Mouse (Mus musculus): ENCODE data around the gene H2-Eb1. TPM values are rescaled to one million over a fixed set of nuclear protein-coding genes. Genes with fewer than 3 reads are reported as not detected.

Gene H2-Eb1
- 257 and 334 TPM in 2 replicates for polyA plus RNA-seq (2012; rRNA removed; ENCODE audit: low replicate concordance)

DNA sequence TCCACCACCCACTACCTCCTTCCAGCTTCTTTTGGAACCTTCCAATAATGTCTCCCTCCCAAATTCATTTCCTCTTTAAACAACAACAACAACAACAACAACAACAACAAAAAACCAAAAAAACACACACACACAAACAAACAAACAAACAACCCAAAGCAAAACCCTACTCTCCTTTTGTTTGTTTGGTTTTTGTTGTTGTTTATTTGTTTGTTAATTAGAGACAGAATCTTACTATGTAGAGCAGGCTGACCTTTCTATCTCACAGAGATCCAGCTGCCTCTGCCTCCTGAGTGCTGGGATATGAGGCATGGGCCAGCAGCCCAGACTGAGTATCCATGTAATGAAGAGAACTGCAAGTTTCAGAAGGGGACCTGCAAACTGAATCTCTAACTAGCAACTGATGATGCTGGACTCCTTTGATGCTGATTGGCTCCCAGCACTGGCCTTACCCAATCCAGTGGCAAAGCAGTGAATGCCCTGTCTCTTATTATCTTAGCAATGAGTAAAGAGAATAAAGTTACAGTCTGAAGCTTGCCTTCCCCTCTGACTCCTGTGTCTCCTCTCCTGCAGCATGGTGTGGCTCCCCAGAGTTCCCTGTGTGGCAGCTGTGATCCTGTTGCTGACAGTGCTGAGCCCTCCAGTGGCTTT lies at the start of gene H2-Eb1:
Gene H2-Eb1, plus strand, starts transcription at position 488 of the 651 bp plus-strand sequence.

DNA sequence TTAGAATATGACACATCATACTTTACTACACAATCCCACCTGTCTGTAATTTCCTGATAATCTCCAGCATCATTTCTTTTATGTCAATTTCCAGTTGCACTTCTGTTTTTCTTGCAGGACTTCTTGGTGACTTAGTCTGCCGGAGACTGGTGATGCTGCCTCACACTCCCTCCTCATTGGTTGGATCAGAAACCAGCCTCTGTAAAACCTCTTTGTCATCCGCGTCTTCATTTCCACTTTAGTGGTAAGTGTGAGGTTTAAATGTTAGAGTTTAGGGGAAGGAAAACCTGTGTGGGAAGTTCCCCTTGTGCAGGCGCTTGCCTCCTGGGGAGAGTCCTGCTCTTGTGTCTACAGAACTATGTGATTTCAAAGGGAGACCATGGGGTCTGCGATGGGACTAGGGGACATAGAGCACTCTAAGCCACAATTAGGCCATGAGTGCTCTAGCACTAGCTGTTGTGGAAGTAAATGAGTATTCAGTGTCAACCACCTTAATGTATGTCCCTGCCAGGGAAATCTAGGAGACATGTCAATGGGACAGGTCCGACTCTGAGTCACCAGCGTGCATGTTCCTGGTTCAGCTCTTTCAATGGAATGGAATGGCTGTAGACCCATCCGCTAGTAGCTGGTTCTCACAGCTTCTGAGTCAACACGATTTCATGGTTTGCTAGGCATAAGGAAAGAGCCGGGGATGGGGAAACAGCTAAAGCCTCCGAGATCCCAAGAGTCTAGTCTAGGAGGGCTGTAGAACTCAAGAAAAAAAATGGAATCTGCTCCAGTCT lies 47.9 kb upstream of the H2-Eb1 start, which contains the start of gene H2-Ab1:
Gene H2-Ab1, plus strand, starts transcription at position 96 of the 782 bp plus-strand sequence.

DNA sequence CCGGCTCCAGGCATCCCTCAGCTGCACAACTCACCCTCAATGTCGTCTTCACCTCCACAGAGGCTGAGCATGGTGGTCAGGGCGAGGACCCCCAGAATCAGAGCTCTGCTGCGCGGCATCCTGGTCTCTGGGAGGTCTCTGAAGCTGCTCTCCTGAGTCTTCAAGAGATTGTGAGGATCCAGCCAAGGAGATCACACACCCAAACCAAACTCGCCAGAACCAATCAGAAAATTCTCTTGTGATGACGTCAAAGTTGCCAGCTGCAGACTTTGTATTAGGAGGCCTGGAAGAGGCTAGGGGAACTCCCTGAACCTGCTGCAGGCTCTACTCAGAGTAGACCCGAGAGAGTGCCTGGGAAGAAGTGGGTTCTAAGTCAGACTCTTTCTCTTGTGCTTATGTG lies 18.0 kb upstream of the H2-Eb1 start, which contains the start of gene H2-Aa:
Gene H2-Aa, minus strand, starts transcription at position 176 of the 400 bp plus-strand sequence.

DNA sequence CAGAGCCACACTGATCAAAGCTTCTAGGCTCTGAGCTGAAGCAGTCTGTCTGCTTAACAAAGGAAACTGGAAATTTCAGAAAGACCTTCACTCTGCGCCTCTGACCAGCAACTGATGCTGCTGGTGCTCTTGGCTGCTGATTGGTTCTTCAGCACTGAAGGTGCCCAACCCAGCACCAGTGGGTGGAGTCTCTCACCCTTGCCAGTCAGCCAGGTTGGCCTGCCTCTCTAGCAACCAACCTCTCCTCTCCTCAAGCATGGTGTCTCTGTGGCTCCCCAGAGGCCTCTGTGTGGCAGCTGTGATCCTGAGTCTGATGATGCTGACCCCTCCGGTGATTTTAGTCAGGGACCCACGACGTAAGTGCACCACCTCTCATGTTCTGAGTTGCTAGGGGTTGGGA lies 19.8 kb downstream of the H2-Eb1 start, which contains the start of gene H2-Eb2:
Gene H2-Eb2, plus strand, starts transcription at position 230 of the 400 bp plus-strand sequence.

GRCm38 (mm10) chr17:34354539-34354938 lies 48.9 kb downstream of the H2-Eb1 start, which contains the start of gene Btnl2:
Btnl2 (plus strand) TSS chr17:34354822.

Other genes starting within 250 kb of the H2-Eb1 start
- gene H2-Oa, start 213.5 kb upstream of the H2-Eb1 start, polyA plus RNA-seq (2012; rRNA removed; ENCODE audit: low replicate concordance), result 1.5 and 8.0 TPM in 2 replicates
- gene H2-DMa, start 186.3 kb upstream of the H2-Eb1 start, polyA plus RNA-seq (2012; rRNA removed; ENCODE audit: low replicate concordance), result 57.9 and 70.0 TPM in 2 replicates
- gene Brd2, start 183.2 kb upstream of the H2-Eb1 start, polyA plus RNA-seq (2012; rRNA removed; ENCODE audit: low replicate concordance), result 90.8 and 138 TPM in 2 replicates
- 4.7 and 9.3 TPM in 2 replicates for gene H2-DMb2, start 162.6 kb upstream of the H2-Eb1 start, polyA plus RNA-seq (2012; rRNA removed; ENCODE audit: low replicate concordance)
- 81.8 and 86.9 TPM in 2 replicates for gene H2-DMb1, start 152.8 kb upstream of the H2-Eb1 start, polyA plus RNA-seq (2012; rRNA removed; ENCODE audit: low replicate concordance)
- 50.0 and 54.7 TPM in 2 replicates for gene Tap1, start 118.3 kb upstream of the H2-Eb1 start, polyA plus RNA-seq (2012; rRNA removed; ENCODE audit: low replicate concordance)
- 69.5 and 80.5 TPM in 2 replicates for gene Psmb9, start 118.1 kb upstream of the H2-Eb1 start, polyA plus RNA-seq (2012; rRNA removed; ENCODE audit: low replicate concordance)
- 118 and 150 TPM in 2 replicates for gene Psmb8, start 108.1 kb upstream of the H2-Eb1 start, polyA plus RNA-seq (2012; rRNA removed; ENCODE audit: low replicate concordance)
- gene Tap2, start 102.3 kb upstream of the H2-Eb1 start, polyA plus RNA-seq (2012; rRNA removed; ENCODE audit: low replicate concordance), result 59.2 and 66.5 TPM in 2 replicates
- gene H2-Ob, start 67.0 kb upstream of the H2-Eb1 start, polyA plus RNA-seq (2012; rRNA removed; ENCODE audit: low replicate concordance), result 4.2 and 6.1 TPM in 2 replicates
- gene H2-Ab1, start 48.2 kb upstream of the H2-Eb1 start, polyA plus RNA-seq (2012; rRNA removed; ENCODE audit: low replicate concordance), result 701 and 1,325 TPM in 2 replicates
- 503 and 676 TPM in 2 replicates for gene H2-Aa, start 18.0 kb upstream of the H2-Eb1 start, polyA plus RNA-seq (2012; rRNA removed; ENCODE audit: low replicate concordance)
- 0.09 and 0.17 TPM in 2 replicates for gene H2-Eb2, start 19.8 kb downstream of the H2-Eb1 start, polyA plus RNA-seq (2012; rRNA removed; ENCODE audit: low replicate concordance)
- 1.3 TPM in 2 replicates for gene Btnl2, start 49.0 kb downstream of the H2-Eb1 start, polyA plus RNA-seq (2012; rRNA removed; ENCODE audit: low replicate concordance)
- gene Btnl1, start 71.3 kb downstream of the H2-Eb1 start, polyA plus RNA-seq (2012; rRNA removed; ENCODE audit: low replicate concordance), result not detected in 2 replicates
- gene BC051142, start 93.0 kb downstream of the H2-Eb1 start, polyA plus RNA-seq (2012; rRNA removed; ENCODE audit: low replicate concordance), result 0.94 and 1.8 TPM in 2 replicates
- 0.40 TPM in 1 of 2 replicates, not detected in the other for gene Btnl4, start 171.5 kb downstream of the H2-Eb1 start, polyA plus RNA-seq (2012; rRNA removed; ENCODE audit: low replicate concordance)
- not detected in 2 replicates for gene Btnl6, start 211.5 kb downstream of the H2-Eb1 start, polyA plus RNA-seq (2012; rRNA removed; ENCODE audit: low replicate concordance)